Mouse (Mus musculus) embryonic facial prominence, embryonic 15.5 days (tissue): ENCODE data around the gene St5. TPM values are rescaled to one million over a fixed set of nuclear protein-coding genes. Genes with fewer than 3 reads are reported as not detected.

Experiments used
- ATAC-seq: fragments of 200-750 bp; cut with Nextera tagmentation; 2 replicates; pipeline ENCODE4 v1.8.0; 2017; ENCODE audit warnings: low read depth, moderate TSS enrichment; ENCODE audit not compliant: insufficient number of reproducible peaks, low FRiP score, low TSS enrichment
- H3K27ac ChIP-seq: fragments of 300-500 bp; sonication (generic); replicated peaks from 2 replicates; pipeline ENCODE4 v1.5.1; 2015; ENCODE audit warnings: mild to moderate bottlenecking, inconsistent platforms
- H3K27me3 ChIP-seq: fragments of 300-500 bp; sonication (generic); 2 replicates; pipeline ENCODE4 v1.6.1; 2015; ENCODE audit warnings: inconsistent platforms
- H3K36me3 ChIP-seq: fragments of 300-500 bp; sonication (generic); 2 replicates; pipeline ENCODE4 v1.6.1; 2015; ENCODE audit warnings: mild to moderate bottlenecking, inconsistent platforms
- H3K4me1 ChIP-seq: fragments of 300-500 bp; sonication (generic); 2 replicates; pipeline ENCODE4 v1.6.1; 2015; ENCODE audit warnings: inconsistent platforms
- H3K4me2 ChIP-seq: fragments of 300-500 bp; sonication (generic); replicated peaks from 2 replicates; pipeline ENCODE4 v1.6.1; 2015; ENCODE audit warnings: mild to moderate bottlenecking, inconsistent platforms
- H3K4me3 ChIP-seq: fragments of 300-500 bp; sonication (generic); replicated peaks from 2 replicates; pipeline ENCODE4 v1.5.1; 2015; ENCODE audit warnings: mild to moderate bottlenecking, inconsistent platforms
- H3K9ac ChIP-seq: fragments of 300-500 bp; sonication (generic); 2 replicates; pipeline ENCODE4 v1.6.1; 2015; ENCODE audit warnings: inconsistent platforms
- H3K9me3 ChIP-seq: fragments of 300-500 bp; sonication (generic); replicated peaks from 2 replicates; pipeline ENCODE4 v1.6.1; 2016; ENCODE audit warnings: inconsistent platforms
- WGBS: fragments of 180-500 bp; shearing (Covaris S2); methylation state at CpG from one replicate; pipeline ENCODE4 v1.1.7; 2015; 5-methylcytosine and 5-hydroxymethylcytosine counted together
- polyA plus RNA-seq: library from polyadenylated mRNA; unstranded; fragments of >200 nt; fragmentation: Nextera tagmentation; extraction: Ambion mirVana; gene quantifications from 2 replicates; pipeline ENCODE4 v1.2.1, GENCODE M21; 2015

St5 gene
- polyA plus RNA-seq, 1 experiment from 2014 or later = 52.4 TPM

DNA sequence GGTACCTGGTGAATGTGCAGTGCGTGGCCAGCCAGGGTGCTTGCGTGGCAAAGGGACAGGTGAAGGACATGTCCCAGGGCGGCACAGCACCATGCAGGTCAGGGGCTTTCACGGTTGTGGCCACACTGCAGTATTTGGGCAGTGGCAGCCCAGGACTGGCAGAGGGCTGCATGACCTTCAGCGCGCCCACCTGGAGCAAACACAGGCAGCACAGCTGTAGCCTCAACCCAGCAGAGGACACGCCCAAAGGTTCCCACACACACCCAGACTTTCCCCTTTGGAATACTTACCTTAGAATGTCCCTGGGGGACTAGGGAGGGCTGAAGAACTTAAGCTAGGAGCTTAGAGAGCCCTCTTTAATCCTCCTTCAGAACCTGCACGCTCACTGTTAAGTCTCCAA lies 19.7 kb upstream of the St5 start:
- no peaks in the 10 kb centered on the region for H3K36me3 ChIP-seq
- H3K4me1 ChIP-seq = no peaks in the 10 kb centered on the region
- no peak overlapping the region for H3K27ac ChIP-seq
- no peaks in the 10 kb centered on the region for H3K27me3 ChIP-seq
- no peak overlapping the region for H3K4me2 ChIP-seq
- 90% methylated on average over 8 of the region's 8 CpGs for WGBS
- no peak overlapping the region for H3K4me3 ChIP-seq
- H3K9ac ChIP-seq = no peak overlapping the region
- no peaks in the 10 kb centered on the region for H3K9me3 ChIP-seq
- no peak for ATAC-seq

DNA sequence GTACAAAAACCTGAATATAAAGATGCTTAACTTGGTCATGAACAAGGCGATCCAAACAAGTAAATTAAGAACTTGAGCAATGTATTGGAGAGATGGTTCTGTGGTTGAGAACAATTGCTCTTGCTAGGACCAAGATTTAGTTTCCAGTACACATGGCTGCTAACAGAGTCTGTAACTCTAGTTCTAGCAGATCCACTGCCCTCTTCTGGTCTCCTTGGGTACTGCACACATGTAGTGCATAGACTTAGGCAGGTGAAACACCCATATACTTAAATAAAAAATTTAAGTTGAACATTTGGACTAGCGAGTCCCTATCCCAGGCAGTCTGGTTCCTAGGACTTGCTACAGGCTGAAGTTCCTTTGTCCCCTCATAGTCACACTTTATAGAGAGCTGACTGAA lies 19.2 kb upstream of the St5 start:
- H3K4me2 ChIP-seq = no peak overlapping the region
- no peak overlapping the region for H3K27ac ChIP-seq
- H3K27me3 ChIP-seq = no peaks in the 10 kb centered on the region
- H3K4me1 ChIP-seq = no peaks in the 10 kb centered on the region
- H3K9me3 ChIP-seq = no peaks in the 10 kb centered on the region
- H3K9ac ChIP-seq = no peak overlapping the region
- no peaks in the 10 kb centered on the region for H3K36me3 ChIP-seq
- no peak for ATAC-seq
- WGBS = 99% methylated on average over 2 of the region's 2 CpGs
- no peak overlapping the region for H3K4me3 ChIP-seq

DNA sequence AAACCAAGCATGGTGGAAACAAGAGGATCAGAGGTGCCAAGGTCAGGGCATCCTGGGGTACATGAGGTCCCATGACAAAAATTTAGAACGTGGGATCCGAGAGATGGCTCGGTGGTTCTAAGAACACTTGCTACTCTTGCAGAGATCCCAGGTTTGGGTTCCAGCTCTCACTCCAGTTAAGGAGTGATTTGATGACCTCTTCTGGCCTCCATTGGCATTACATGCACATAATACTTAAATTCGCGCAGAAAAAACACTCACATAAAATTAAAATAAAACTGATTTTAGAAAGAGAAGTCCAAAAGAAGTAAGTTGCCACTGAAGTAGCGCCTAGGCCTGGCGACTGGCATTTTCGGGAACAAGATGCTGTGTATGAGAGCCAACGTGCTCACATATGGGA lies 15.9 kb upstream of the St5 start:
- H3K4me3 ChIP-seq = no peak overlapping the region
- H3K4me2 ChIP-seq = no peak overlapping the region
- H3K27me3 ChIP-seq = no peaks in the 10 kb centered on the region
- H3K27ac ChIP-seq = no peak overlapping the region
- no peak overlapping the region for H3K9ac ChIP-seq
- ATAC-seq = no peak
- no peaks in the 10 kb centered on the region for H3K36me3 ChIP-seq
- H3K4me1 ChIP-seq = no peaks in the 10 kb centered on the region
- H3K9me3 ChIP-seq = no peaks in the 10 kb centered on the region
- WGBS = 60% methylated on average over 9 of the region's 9 CpGs

DNA sequence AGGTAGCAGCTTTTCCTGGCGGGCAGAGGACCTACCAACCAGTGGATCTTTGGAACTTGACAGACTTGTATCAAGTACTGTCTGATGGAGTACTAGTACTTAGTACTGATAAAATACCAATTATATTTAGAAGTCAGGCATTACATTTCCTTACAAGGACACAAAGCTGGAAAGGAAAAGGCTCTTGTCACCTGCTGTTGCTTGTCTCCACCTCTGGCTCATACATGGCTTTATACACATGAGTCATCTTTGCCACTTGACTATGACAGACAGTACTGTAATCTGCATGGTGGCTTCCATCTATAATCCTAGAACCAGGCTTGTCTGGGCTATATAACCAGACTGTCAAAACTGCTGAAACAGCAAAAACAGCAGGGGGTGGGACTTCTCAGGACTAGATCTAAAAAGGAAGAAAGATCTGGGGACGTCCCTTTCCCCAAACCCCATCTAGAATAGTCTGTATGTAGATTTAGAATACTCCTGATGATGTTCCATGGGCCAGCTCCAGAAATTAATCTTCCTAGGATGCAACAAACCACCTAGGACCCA lies 10.1 kb upstream of the St5 start:
- Histone ChIP-seq H3K4me1 (peaks cover 5% of the 10 kb centered on the region), H3K27me3 (no peaks in the 10 kb centered on the region), H3K4me2 (no peak overlapping the region), H3K9ac (no peak overlapping the region), H3K9me3 (no peaks in the 10 kb centered on the region), H3K27ac (no peak overlapping the region), H3K4me3 (no peak overlapping the region), H3K36me3 (peaks cover 28% of the 10 kb centered on the region)
- no peak for ATAC-seq
- 85% methylated on average over 2 of the region's 2 CpGs for WGBS

DNA sequence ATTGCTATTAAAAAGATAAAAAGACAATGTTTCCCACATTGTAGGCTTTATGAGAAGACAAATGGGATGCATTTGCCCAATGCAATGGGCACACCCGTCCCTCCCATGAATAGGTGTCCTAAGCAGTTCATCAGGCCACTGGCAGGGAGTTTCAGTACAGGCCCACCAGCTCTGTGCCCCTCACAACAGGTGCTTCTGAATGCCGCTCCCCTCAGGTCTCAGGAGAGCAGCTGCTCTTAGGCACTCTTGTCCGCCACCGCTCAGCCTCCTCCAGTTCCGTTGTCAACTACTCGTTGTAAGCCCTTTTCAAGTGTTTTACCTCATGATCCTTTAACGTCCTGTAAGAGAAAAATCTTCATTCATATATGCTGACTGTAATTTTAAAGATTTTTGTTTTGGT lies 8.8 kb upstream of the St5 start:
- Histone ChIP-seq H3K4me3 (no peak overlapping the region), H3K4me1 (peaks cover 8% of the 10 kb centered on the region), H3K36me3 (peaks cover 28% of the 10 kb centered on the region), H3K27ac (no peak overlapping the region), H3K9ac (no peak overlapping the region), H3K4me2 (no peak overlapping the region), H3K9me3 (no peaks in the 10 kb centered on the region), H3K27me3 (no peaks in the 10 kb centered on the region)
- no peak for ATAC-seq
- WGBS = 83% methylated on average over 7 of the region's 7 CpGs

DNA sequence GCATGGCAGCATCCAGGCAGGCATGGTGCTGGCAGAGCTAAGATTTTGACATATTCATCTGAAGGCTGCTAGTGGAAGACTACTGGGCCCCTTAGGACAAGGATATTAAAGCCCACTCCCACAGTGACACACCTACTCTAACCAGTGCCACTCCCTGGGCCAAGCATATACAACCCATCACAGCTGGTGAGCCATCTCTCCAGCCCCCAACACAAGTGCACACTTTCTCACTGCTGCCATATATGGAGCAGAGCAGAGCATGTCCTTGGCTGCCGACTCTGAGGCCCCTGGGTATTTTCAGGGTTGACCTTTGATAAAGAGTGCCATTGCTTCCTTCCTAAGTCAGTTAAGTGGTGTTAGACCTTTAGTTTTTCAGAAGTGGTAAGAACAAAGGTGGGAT lies 6.7 kb upstream of the St5 start:
- Histone ChIP-seq H3K4me3 (no peak overlapping the region), H3K9ac (no peak overlapping the region), H3K9me3 (no peaks in the 10 kb centered on the region), H3K4me1 (peaks cover 13% of the 10 kb centered on the region), H3K4me2 (no peak overlapping the region), H3K36me3 (peaks cover 28% of the 10 kb centered on the region), H3K27me3 (no peaks in the 10 kb centered on the region), H3K27ac (no peak overlapping the region; the same call in 1 of the 2 replicates)
- no peak for ATAC-seq
- 46% methylated on average over 1 of the region's 1 CpGs for WGBS

DNA sequence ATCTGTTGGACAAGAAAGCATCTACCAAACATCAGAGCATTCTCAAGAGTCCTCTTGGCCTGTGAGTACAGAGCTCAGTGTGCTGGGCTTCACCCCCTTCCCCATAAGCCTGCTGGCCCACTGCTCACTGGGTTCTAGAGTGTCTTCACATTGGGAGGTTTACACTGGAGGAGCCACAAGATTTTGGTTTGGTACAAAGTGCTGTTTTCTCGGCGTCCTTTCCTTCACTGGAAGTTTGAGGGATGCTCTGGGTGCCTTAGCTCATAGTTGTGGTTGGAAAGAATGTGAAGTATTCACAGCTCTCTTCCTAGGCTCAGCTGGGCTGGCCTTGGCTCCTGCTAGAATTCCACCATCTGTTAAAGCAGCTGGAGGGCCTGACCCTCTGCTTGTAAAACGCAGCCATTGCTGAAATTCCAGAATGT lies 5.6 kb upstream of the St5 start:
- Histone ChIP-seq H3K9ac (no peak overlapping the region), H3K4me2 (no peak overlapping the region), H3K27me3 (no peaks in the 10 kb centered on the region), H3K36me3 (peaks cover 28% of the 10 kb centered on the region), H3K27ac (peak overlapping the region; percentile 70), H3K4me1 (peaks cover 22% of the 10 kb centered on the region), H3K9me3 (no peaks in the 10 kb centered on the region), H3K4me3 (no peak overlapping the region)
- ATAC-seq = peak; percentile 74
- 10% methylated on average over 3 of the region's 3 CpGs for WGBS

DNA sequence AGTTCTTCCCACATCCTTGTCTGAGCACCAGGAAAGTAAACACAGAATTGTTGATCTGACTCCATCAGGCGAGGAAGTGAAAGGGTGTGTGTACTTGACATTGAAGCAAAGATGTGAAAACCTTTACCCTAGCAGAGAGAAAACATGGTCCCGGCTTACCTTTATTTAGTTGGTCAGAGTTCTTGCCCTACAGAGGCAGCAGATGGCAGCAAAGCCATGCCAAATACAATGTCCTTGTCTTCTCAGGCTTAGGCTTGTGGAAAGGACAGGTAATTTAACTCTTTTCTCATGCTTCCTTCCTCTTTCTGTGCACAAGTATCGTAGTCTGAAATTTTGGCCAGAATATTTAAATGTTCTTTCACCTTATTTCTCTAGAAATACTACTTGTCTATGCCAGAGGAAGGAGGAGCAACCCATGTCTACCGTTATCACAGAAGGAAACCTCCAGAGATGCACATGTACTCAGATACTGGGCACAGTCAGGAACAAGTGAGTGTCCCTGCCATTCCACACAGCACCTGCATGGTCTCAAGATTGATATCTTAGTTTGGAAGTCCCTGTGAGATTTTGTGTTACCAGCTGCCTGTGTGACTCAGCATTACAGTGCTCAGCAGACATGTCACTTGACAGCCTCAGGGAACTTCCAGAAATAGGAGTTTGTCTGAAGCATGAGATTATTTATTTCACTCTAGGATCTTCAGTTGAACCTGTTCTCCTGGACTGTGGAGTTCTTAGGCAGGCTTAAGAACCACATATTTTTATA lies 3.8 kb upstream of the St5 start:
- Histone ChIP-seq H3K36me3 (peaks cover 25% of the 10 kb centered on the region), H3K27me3 (no peaks in the 10 kb centered on the region), H3K9me3 (no peaks in the 10 kb centered on the region), H3K9ac (no peak overlapping the region), H3K4me3 (no peak overlapping the region), H3K27ac (0 out of 2 replicates have a peak overlapping the region, but pooled peaks have one; percentile 48), H3K4me2 (no peak overlapping the region), H3K4me1 (peaks cover 30% of the 10 kb centered on the region)
- ATAC-seq = no peak
- 35% methylated on average over 4 of the region's 4 CpGs for WGBS

DNA sequence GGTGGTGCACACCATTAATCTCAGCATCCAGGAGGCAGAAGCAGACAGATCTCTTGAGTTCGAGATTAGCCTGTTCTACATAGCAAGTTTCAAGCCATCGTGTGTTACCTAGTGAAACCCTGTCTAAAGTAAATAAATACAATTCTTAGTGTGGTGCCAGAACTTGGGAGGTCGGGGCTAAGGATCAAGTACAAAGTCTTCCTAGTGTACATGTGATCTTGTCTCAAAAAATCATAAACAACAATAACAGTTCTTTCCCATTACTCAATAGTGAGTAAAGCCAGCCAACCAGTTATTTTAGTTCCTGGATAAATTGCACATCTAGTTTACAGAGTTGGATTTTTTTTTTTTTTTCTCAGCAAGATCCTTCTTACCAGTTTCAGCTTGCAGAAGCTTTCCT lies 1.1 kb upstream of the St5 start:
- Histone ChIP-seq H3K4me1 (peaks cover 30% of the 10 kb centered on the region), H3K27ac (peak overlapping the region; percentile 80), H3K4me2 (peak overlapping the region; percentile 82), H3K36me3 (no peaks in the 10 kb centered on the region), H3K9me3 (no peaks in the 10 kb centered on the region), H3K9ac (no peak overlapping the region), H3K27me3 (no peaks in the 10 kb centered on the region), H3K4me3 (peak overlapping the region; percentile 60)
- no peak for ATAC-seq
- 58% methylated on average over 3 of the region's 3 CpGs for WGBS

DNA sequence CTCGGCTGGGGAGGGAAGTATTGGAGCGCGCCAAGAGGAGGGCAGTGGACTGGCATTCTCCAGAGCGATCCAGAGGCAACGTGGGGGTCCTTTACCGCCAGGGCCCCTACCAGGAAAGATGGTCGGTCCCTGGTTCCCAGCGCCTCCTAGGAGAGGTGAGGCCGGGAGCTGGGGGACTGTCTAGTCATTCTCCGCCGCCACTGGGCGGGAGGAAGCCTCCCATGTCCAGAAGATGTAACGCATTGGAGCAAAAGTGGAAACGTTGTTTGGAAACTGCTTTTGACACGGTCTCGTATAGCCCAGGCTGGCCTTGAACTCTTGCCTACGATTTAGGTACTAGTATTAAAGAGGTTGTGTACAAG lies 592 bp upstream of the St5 start:
- H3K4me2 ChIP-seq = peak overlapping the region; percentile 82
- peak overlapping the region; percentile 60 for H3K4me3 ChIP-seq
- no peaks in the 10 kb centered on the region for H3K36me3 ChIP-seq
- H3K9ac ChIP-seq = peak overlapping the region; percentile 42
- H3K27me3 ChIP-seq = no peaks in the 10 kb centered on the region
- H3K9me3 ChIP-seq = no peaks in the 10 kb centered on the region
- WGBS = 2% methylated on average over 17 of the region's 17 CpGs
- H3K27ac ChIP-seq = peak overlapping the region; percentile 80
- H3K4me1 ChIP-seq = peaks cover 28% of the 10 kb centered on the region
- ATAC-seq = peak; percentile 5; the same call in 1 of the 2 replicates

DNA sequence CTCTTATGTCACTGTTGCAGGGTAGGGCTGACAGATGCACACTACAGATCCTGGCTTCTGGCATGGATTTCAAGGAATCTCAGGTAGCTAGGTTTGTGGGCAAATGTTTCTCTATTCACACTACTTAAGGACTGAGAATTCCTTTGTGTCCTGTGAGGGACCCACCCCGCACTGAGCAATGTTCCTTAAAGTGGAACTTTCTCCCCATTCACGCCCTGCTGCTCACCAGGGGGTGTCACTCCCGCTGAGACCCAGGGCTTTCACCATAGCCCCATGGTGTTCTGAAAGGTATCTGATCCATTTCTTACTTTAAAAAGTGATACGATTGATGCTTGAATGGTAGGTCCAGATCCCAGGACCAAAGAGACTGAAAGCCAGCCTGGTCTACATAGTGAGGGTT lies 684 bp downstream of the St5 start:
- Histone ChIP-seq H3K9ac (peak overlapping the region; percentile 44; the same call in 1 of the 2 replicates), H3K36me3 (no peaks in the 10 kb centered on the region), H3K4me2 (peak overlapping the region; percentile 82), H3K4me1 (peaks cover 21% of the 10 kb centered on the region), H3K27ac (peak overlapping the region; percentile 80; the same call in 1 of the 2 replicates), H3K9me3 (no peaks in the 10 kb centered on the region), H3K4me3 (peak overlapping the region; percentile 60), H3K27me3 (no peaks in the 10 kb centered on the region)
- 39% methylated on average over 4 of the region's 4 CpGs for WGBS
- ATAC-seq = no peak

DNA sequence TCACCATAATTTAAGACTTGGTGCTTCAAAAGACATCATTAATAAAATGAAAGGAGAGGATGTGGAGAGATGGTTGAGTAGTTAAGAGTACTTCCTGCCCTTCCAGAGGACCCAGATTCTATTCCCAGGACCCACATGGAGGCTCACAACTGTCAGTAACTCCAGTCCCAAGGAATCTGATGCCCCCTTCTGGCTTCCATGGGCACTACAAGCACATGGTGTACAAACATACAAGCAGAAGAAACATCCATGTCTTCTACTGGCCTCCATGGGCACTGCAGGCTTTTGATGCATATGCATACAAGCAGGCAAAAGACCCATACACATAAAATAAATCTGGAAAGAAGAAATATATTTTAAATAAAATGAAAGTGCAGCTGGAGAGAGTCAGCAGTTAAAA lies 3.2 kb downstream of the St5 start:
- Histone ChIP-seq H3K36me3 (no peaks in the 10 kb centered on the region), H3K9ac (no peak overlapping the region), H3K27ac (no peak overlapping the region), H3K4me2 (no peak overlapping the region), H3K27me3 (no peaks in the 10 kb centered on the region), H3K4me3 (no peak overlapping the region), H3K4me1 (peaks cover 18% of the 10 kb centered on the region), H3K9me3 (no peaks in the 10 kb centered on the region)
- no peak for ATAC-seq
